Mouse (Mus musculus) spleen, postnatal 36 days (tissue): ENCODE results near the gene Ccdc151.

Experiments used
- DNase-seq, 2 experiments: peaks; one replicate each; pipeline ENCODE4 v3.0.0; 2022; ENCODE audit warnings: low spot score in 2 of 2, mixed read lengths in 1 of 2

The Ccdc151 gene

GRCm38 (mm10) chr9:22002194-22003162, at the start of gene Ccdc151, which contains the start of gene Prkcsh:
TSS of gene Ccdc151 (minus strand) at chr9:22002634.
TSS of gene Prkcsh (plus strand) at chr9:22002806.
- DNase-seq: peak; percentile 99 to 100

GRCm38 (mm10) chr9:22051958-22052254, 49.5 kb upstream of the Ccdc151 start, which contains the start of gene Elavl3:
TSS of gene Elavl3 (minus strand) at chr9:22052023.
- DNase-seq: no peak

GRCm38 (mm10) chr9:22051161-22051957, 48.9 kb upstream of the Ccdc151 start:
- no peak for DNase-seq

GRCm38 (mm10) chr9:22050351-22050889, 48.0 kb upstream of the Ccdc151 start:
- DNase-seq: peak in 1 of 2 experiments; percentile 37

GRCm38 (mm10) chr9:22049721-22050270, 47.4 kb upstream of the Ccdc151 start:
- no peak for DNase-seq

- DNase-seq: no peak
Observed at GRCm38 (mm10) chr9:22049315-22049714, 46.9 kb upstream of the Ccdc151 start.

GRCm38 (mm10) chr9:22047329-22047728, 44.9 kb upstream of the Ccdc151 start:
- no peak for DNase-seq

- DNase-seq: no peak
Observed at GRCm38 (mm10) chr9:22041832-22042231, 39.4 kb upstream of the Ccdc151 start.

- no peak for DNase-seq
Observed at GRCm38 (mm10) chr9:22037826-22038225, 35.4 kb upstream of the Ccdc151 start.

GRCm38 (mm10) chr9:22035300-22036044, 33.0 kb upstream of the Ccdc151 start:
- no peak for DNase-seq

GRCm38 (mm10) chr9:22030386-22030785, 28.0 kb upstream of the Ccdc151 start:
- no peak for DNase-seq

- DNase-seq: no peak
Observed at GRCm38 (mm10) chr9:22028467-22028866, 26.0 kb upstream of the Ccdc151 start.

GRCm38 (mm10) chr9:22024592-22024991, 22.2 kb upstream of the Ccdc151 start:
- DNase-seq: no peak

GRCm38 (mm10) chr9:22017208-22017825, 14.9 kb upstream of the Ccdc151 start:
- DNase-seq: no peak

GRCm38 (mm10) chr9:22016245-22016644, 13.8 kb upstream of the Ccdc151 start:
- no peak for DNase-seq

- DNase-seq: no peak
Observed at GRCm38 (mm10) chr9:22012731-22013130, 10.3 kb upstream of the Ccdc151 start.

GRCm38 (mm10) chr9:22011055-22011454, 8.6 kb upstream of the Ccdc151 start:
- DNase-seq: no peak

GRCm38 (mm10) chr9:22004546-22004945, 2.1 kb upstream of the Ccdc151 start:
- no peak for DNase-seq

GRCm38 (mm10) chr9:22003163-22003554, 725 bp upstream of the Ccdc151 start:
- peak; percentile 24 to 44 for DNase-seq

GRCm38 (mm10) chr9:22001633-22002032, 801 bp downstream of the Ccdc151 start:
- DNase-seq: no peak

GRCm38 (mm10) chr9:22000296-22000695, 2.1 kb downstream of the Ccdc151 start:
- DNase-seq: no peak
